8 mouse cellular contexts compared by ENCODE assay signal in genomic region chr2:94158520-94158884, GRCm38 (mm10). TPM values are rescaled to one million over a fixed set of nuclear protein-coding genes. Genes with fewer than 3 reads are reported as not detected.
DNase-seq lines count a peak whose midpoint lies in the region; ATAC-seq and TF ChIP-seq lines count a peak whose summit lies in the region.

No protein-coding gene starts in this region.

- no peak for ATAC-seq in embryonic facial prominence, embryonic 15.5 days (ENCODE audit: insufficient number of reproducible peaks, low FRiP score, low TSS enrichment, low read depth)
- ATAC-seq in intestine, embryonic 14.5 days (replicated peaks; ENCODE audit: low FRiP score, low TSS enrichment, low read depth): no peak
- no peak for ATAC-seq in granulocyte monocyte progenitor cell, adult 5-6 weeks (replicated peaks; ENCODE audit: poor library complexity, severe bottlenecking)

- DNase-seq in liver, adult 2 months (ENCODE audit: extremely low read depth, low read depth, low spot score): no peak
- no peak for DNase-seq in liver
- DNase-seq in intestine, embryonic 14.5 days (ENCODE audit: low spot score): no peak
- DNase-seq in T-cell, adult 2 months (ENCODE audit: low spot score): no peak
- no peak for DNase-seq in left cerebral cortex, adult 18-20 months (ENCODE audit: low spot score in 2 of 2)

- peak overlapping the region; percentile 52 for H3K4me2 ChIP-seq in embryonic facial prominence, embryonic 15.5 days (replicated peaks)
- H3K4me2 ChIP-seq in intestine, embryonic 14.5 days (ENCODE audit: low read length): peak overlapping the region; percentile 63
- peak overlapping the region; percentile 83 for H3K4me2 ChIP-seq in myocyte (ENCODE audit: low read depth)

- no peak for TF ChIP-seq CTCF in liver, adult 2 months (IDR thresholded peaks at IDR 0.05; ENCODE audit: low read depth, low read length)

- no peaks in the 10 kb centered on the region for H3K9me3 ChIP-seq in embryonic facial prominence, embryonic 15.5 days (replicated peaks)
- no peaks in the 10 kb centered on the region for H3K9me3 ChIP-seq in intestine, embryonic 14.5 days (ENCODE audit: control insufficient read depth, low read length)

- TF ChIP-seq POLR2A in liver, adult 2 months (IDR thresholded peaks at IDR 0.05; ENCODE audit: extremely low read depth, insufficient read depth, low read length): no peak
- no peak for TF ChIP-seq POLR2A in myocyte (IDR thresholded peaks at IDR 0.05; ENCODE audit: insufficient read length, low read depth)

- H3K79me2 ChIP-seq in liver, adult 2 months (ENCODE audit: control insufficient read depth, insufficient read depth, low read length): peaks cover 3% of the 10 kb centered on the region; the same call in 1 of the 2 replicates
- H3K79me2 ChIP-seq in myocyte (ENCODE audit: control insufficient read depth, insufficient read depth): peaks cover 41% of the 10 kb centered on the region

- no peaks in the 10 kb centered on the region for H3K27me3 ChIP-seq in liver, adult 2 months (ENCODE audit: control insufficient read depth, insufficient read depth, low read length)
- H3K27me3 ChIP-seq in embryonic facial prominence, embryonic 15.5 days: no peaks in the 10 kb centered on the region; the same call in 1 of the 2 replicates
- no peaks in the 10 kb centered on the region for H3K27me3 ChIP-seq in intestine, embryonic 14.5 days (replicated peaks; ENCODE audit: control insufficient read depth, insufficient read depth, low read length)
- no peaks in the 10 kb centered on the region for H3K27me3 ChIP-seq in myocyte (ENCODE audit: control insufficient read depth, insufficient read depth, insufficient read length)

- H3K4me3 ChIP-seq in liver, adult 2 months (ENCODE audit: insufficient read depth, low read depth, low read length): peak overlapping the region; percentile 47
- H3K4me3 ChIP-seq in embryonic facial prominence, embryonic 15.5 days (replicated peaks): peak overlapping the region; percentile 92
- H3K4me3 ChIP-seq in intestine, embryonic 14.5 days (ENCODE audit: low read depth, low read length): peak overlapping the region; percentile 51
- peak overlapping the region; percentile 91 for H3K4me3 ChIP-seq in myocyte

- H3K4me1 ChIP-seq in liver, adult 2 months (ENCODE audit: control insufficient read depth, insufficient read depth, low read length): peaks cover 17% of the 10 kb centered on the region
- H3K4me1 ChIP-seq in embryonic facial prominence, embryonic 15.5 days: 0 out of 2 replicates have a peak, but pooled peaks cover 12% of the 10 kb centered on the region
- peaks cover 10% of the 10 kb centered on the region for H3K4me1 ChIP-seq in intestine, embryonic 14.5 days (replicated peaks; ENCODE audit: control insufficient read depth, insufficient read depth, low read length)

- H3ac ChIP-seq in myocyte (ENCODE audit: control insufficient read depth, insufficient read length): no peak overlapping the region

- H3K36me3 ChIP-seq in liver, adult 2 months (ENCODE audit: control insufficient read depth, insufficient read depth, low read length): no peaks in the 10 kb centered on the region
- no peaks in the 10 kb centered on the region for H3K36me3 ChIP-seq in embryonic facial prominence, embryonic 15.5 days
- H3K36me3 ChIP-seq in intestine, embryonic 14.5 days (ENCODE audit: control insufficient read depth, insufficient read depth, low read length): no peaks in the 10 kb centered on the region; the same call in 1 of the 2 replicates
- H3K36me3 ChIP-seq in myocyte (ENCODE audit: control insufficient read depth, insufficient read depth): no peaks in the 10 kb centered on the region

- 24% methylated on average over 4 of the region's 4 CpGs for WGBS in liver, adult 2 months
- 25% methylated on average over 4 of the region's 4 CpGs for WGBS in embryonic facial prominence, embryonic 15.5 days
- 23% methylated on average over 4 of the region's 4 CpGs for WGBS in intestine, embryonic 14.5 days

- peak overlapping the region; percentile 41; the same call in 1 of the 2 replicates for H3K9ac ChIP-seq in liver, adult 2 months (ENCODE audit: low read depth, low read length)
- no peak overlapping the region for H3K9ac ChIP-seq in embryonic facial prominence, embryonic 15.5 days
- peak overlapping the region; percentile 47 for H3K9ac ChIP-seq in intestine, embryonic 14.5 days (ENCODE audit: low read length)

- H3K27ac ChIP-seq in liver, adult 2 months (replicated peaks; ENCODE audit: insufficient read depth, low read depth, low read length): no peak overlapping the region
- peak overlapping the region; percentile 86 for H3K27ac ChIP-seq in embryonic facial prominence, embryonic 15.5 days (replicated peaks)
- peak overlapping the region; percentile 77 for H3K27ac ChIP-seq in intestine, embryonic 14.5 days (ENCODE audit: low read depth)

TF ChIP-seq in myocyte, 11 proteins besides CTCF, POLR2A, EP300 and RAD21:
- TF ChIP-seq POLR2AphosphoS2 (IDR thresholded peaks at IDR 0.05; ENCODE audit: insufficient read length, low read depth) (no peak), REST (IDR thresholded peaks at IDR 0.05; ENCODE audit: insufficient read depth, insufficient read length) (no peak), MAX (IDR thresholded peaks at IDR 0.05; ENCODE audit: low read depth) (no peak), MYOG (IDR thresholded peaks at IDR 0.05; ENCODE audit: control insufficient read depth in 1 of 3, insufficient read depth in 1 of 3, insufficient read length in 2 of 3, low read depth in 2 of 3) (no peak), USF1 (IDR thresholded peaks at IDR 0.05; ENCODE audit: low read depth) (no peak), TCF3 (IDR thresholded peaks at IDR 0.05; ENCODE audit: insufficient read length, low read depth) (no peak), E2F4 (IDR thresholded peaks at IDR 0.05; ENCODE audit: insufficient read depth) (no peak), MYOD1 (IDR thresholded peaks at IDR 0.05; ENCODE audit: control insufficient read depth in 1 of 3, insufficient read length in 2 of 3, low read depth in 2 of 3) (no peak), CEBPB (IDR thresholded peaks at IDR 0.05; ENCODE audit: insufficient read depth, poor library complexity, severe bottlenecking) (no peak), TCF12 (IDR thresholded peaks at IDR 0.05; ENCODE audit: insufficient read depth, poor library complexity, severe bottlenecking) (no peak), SRF (IDR thresholded peaks at IDR 0.05; ENCODE audit: control insufficient read depth, insufficient read length, low read depth) (no peak)

RNA-seq across cellular contexts. Expression of gene Hsd17b12, which starts 0.7 kb away (rescaled TPM):
- 120 and 144 TPM in 2 replicates for total RNA-seq in liver, adult 2 months (2014; rRNA removed)
- 49.7 and 68.5 TPM in 2 replicates for polyA plus RNA-seq in liver, adult 2 months (2012; rRNA removed)
- 123 TPM in 2 replicates for polyA plus RNA-seq in embryonic facial prominence, embryonic 15.5 days (2015; fragmentation: Nextera tagmentation; extraction: Ambion mirVana)
- polyA plus RNA-seq in intestine, embryonic 14.5 days (2014; fragmentation: Nextera tagmentation; extraction: Ambion mirVana): 136 and 141 TPM in 2 replicates
- polyA plus RNA-seq in myocyte (2012; fragmentation: generic; extraction: Trizol): 87.0 TPM
- 51.7 and 55.3 TPM in 2 replicates for total RNA-seq in granulocyte monocyte progenitor cell, adult 5-6 weeks (2014; fragmentation: Nextera tagmentation)
- total RNA-seq in granulocyte monocyte progenitor cell, adult 5-6 weeks (2017): 96.1 and 109 TPM in 2 replicates
- 10 to 100 TPM; 75.3 to 82.1 TPM for total RNA-seq in left cerebral cortex, adult 18-20 months (2021)
